Mouse (Mus musculus): Measurements from ENCODE around the gene Myoz2. TPM values are rescaled to one million over a fixed set of nuclear protein-coding genes. Genes with fewer than 3 reads are reported as not detected.
A peak's percentile ranks its signal among the peaks of the same experiment; 100 is the strongest.

Myoz2 gene
- total and polyA plus RNA-seq, 3 experiments: not detected

GRCm38 (mm10) chr3:123054178-123054577 lies 19.4 kb upstream of the Myoz2 start:
- in situ Hi-C loops (cut with MboI; ENCODE audit: low pct_ligation_motif_present, low pct_unique_long_range_greater_than_20kb, low sequenced_read_pairs) (no loop called here), dilution Hi-C loops (cut with MboI; ENCODE audit: extremely low pct_ligation_motif_present, extremely low pct_unique_long_range_greater_than_20kb, low sequenced_read_pairs) (no loop called here)
- TF ChIP-seq BHLHE40 (IDR thresholded peaks at IDR 0.05; ENCODE audit: low read depth, low read length): peak; percentile 47; the same call in 1 of the 2 replicates
- TF ChIP-seq IRF4 (IDR thresholded peaks at IDR 0.05; ENCODE audit: low read depth, low read length): peak; percentile 29; the same call in 1 of the 2 replicates
- no peak for TF ChIP-seq JUND (conservative IDR thresholded peaks at IDR 0.05; ENCODE audit: low read depth, low read length)
- H3K27ac ChIP-seq (ENCODE audit: insufficient read depth, low read depth): no peak overlapping the region
- H3K36me3 ChIP-seq (replicated peaks in 1 of 2; ENCODE audit: control insufficient read depth in 1 of 2, insufficient read depth in 1 of 2, low read length in 1 of 2): no peaks in the 10 kb centered on the region
- H3K27me3 ChIP-seq (replicated peaks): no peaks in the 10 kb centered on the region
- peaks cover 8 to 13% of the 10 kb centered on the region in 2 experiments; a peak in 3 of 4 replicates for H3K4me1 ChIP-seq (ENCODE audit: control insufficient read depth in 1 of 2, insufficient read depth in 2 of 2)
- peak; percentile 24 for DNase-seq (ENCODE audit: extremely low read depth)
- H3K4me3 ChIP-seq (replicated peaks in 1 of 3; ENCODE audit: low read depth in 2 of 3, low read length in 2 of 3, poor library complexity in 1 of 3): no peak overlapping the region
- peaks cover 4% of the 10 kb centered on the region for H3K9me3 ChIP-seq (replicated peaks; ENCODE audit: low read length)
- H3K4me2 ChIP-seq (ENCODE audit: insufficient read depth, low read depth, poor library complexity, severe bottlenecking): peak overlapping the region; percentile 36; the same call in 1 of the 2 replicates
- H3K79me2 ChIP-seq (replicated peaks; ENCODE audit: control insufficient read depth, extremely low read depth, insufficient read depth, poor library complexity, severe bottlenecking): no peaks in the 10 kb centered on the region
- no peak overlapping the region for H3K9ac ChIP-seq (ENCODE audit: insufficient read depth, low read depth)

- H3K27me3 ChIP-seq (replicated peaks): no peaks in the 10 kb centered on the region
- dilution Hi-C loops (cut with MboI; ENCODE audit: extremely low pct_ligation_motif_present, extremely low pct_unique_long_range_greater_than_20kb, low sequenced_read_pairs) (no loop called here), in situ Hi-C loops (cut with MboI; ENCODE audit: low pct_ligation_motif_present, low pct_unique_long_range_greater_than_20kb, low sequenced_read_pairs) (no loop called here)
- peak overlapping the region; percentile 36; the same call in 1 of the 2 replicates for H3K4me2 ChIP-seq (ENCODE audit: insufficient read depth, low read depth, poor library complexity, severe bottlenecking)
- no peak overlapping the region for H3K4me3 ChIP-seq (replicated peaks in 1 of 3; ENCODE audit: low read depth in 2 of 3, low read length in 2 of 3, poor library complexity in 1 of 3)
- no peak overlapping the region for H3K27ac ChIP-seq (ENCODE audit: insufficient read depth, low read depth)
- H3K79me2 ChIP-seq (replicated peaks; ENCODE audit: control insufficient read depth, extremely low read depth, insufficient read depth, poor library complexity, severe bottlenecking): no peaks in the 10 kb centered on the region
- no peaks in the 10 kb centered on the region for H3K36me3 ChIP-seq (replicated peaks in 1 of 2; ENCODE audit: control insufficient read depth in 1 of 2, insufficient read depth in 1 of 2, low read length in 1 of 2)
- H3K4me1 ChIP-seq (ENCODE audit: control insufficient read depth in 1 of 2, insufficient read depth in 2 of 2): peaks cover 8 to 13% of the 10 kb centered on the region in 2 experiments; a peak in 3 of 4 replicates
- no peak for DNase-seq (ENCODE audit: extremely low read depth)
- peaks cover 5% of the 10 kb centered on the region for H3K9me3 ChIP-seq (replicated peaks; ENCODE audit: low read length)
- TF ChIP-seq IRF4 (IDR thresholded peaks at IDR 0.05; ENCODE audit: low read depth, low read length) (peak; percentile 43; the same call in 1 of the 2 replicates), EP300 (IDR thresholded peaks at IDR 0.05; ENCODE audit: low read length) (no peak), MEF2A (IDR thresholded peaks at IDR 0.05; ENCODE audit: borderline replicate concordance, low read depth, low read length) (peak; percentile 83), ZKSCAN1 (IDR thresholded peaks at IDR 0.05; ENCODE audit: borderline replicate concordance, low read depth, low read length) (no peak), JUND (conservative IDR thresholded peaks at IDR 0.05; ENCODE audit: low read depth, low read length) (peak; percentile 38; the same call in 1 of the 2 replicates), NELFE (IDR thresholded peaks at IDR 0.05; ENCODE audit: low read depth, low read length) (no peak), MYC (IDR thresholded peaks at IDR 0.05; ENCODE audit: low read depth, low read length) (no peak), MAX (IDR thresholded peaks at IDR 0.05; ENCODE audit: low read length) (no peak), BHLHE40 (IDR thresholded peaks at IDR 0.05; ENCODE audit: low read depth, low read length) (0 out of 2 replicates have a peak, but pooled peaks have one; percentile 7), JUN (IDR thresholded peaks at IDR 0.05; ENCODE audit: insufficient read depth, low read depth, low read length) (peak; percentile 30; the same call in 1 of the 2 replicates), PAX5 (IDR thresholded peaks at IDR 0.05; ENCODE audit: low read length) (no peak)
- H3K9ac ChIP-seq (ENCODE audit: insufficient read depth, low read depth): no peak overlapping the region
Measured at GRCm38 (mm10) chr3:123053192-123053938, 18.6 kb upstream of the Myoz2 start.

Data from CH12.LX (cell line).